Mouse (Mus musculus) neural tube, embryonic 10.5 days (tissue): Measurements from ENCODE around the gene Gas2l3.
A peak's percentile ranks its signal among the peaks of the same experiment; 100 is the strongest.

Experiments used
- DNase-seq: peaks from one replicate; pipeline ENCODE4 v3.0.0-alpha.2; 2017; ENCODE audit warnings: low spot score; ENCODE audit errors: extremely low spot score

Gene Gas2l3

DNA sequence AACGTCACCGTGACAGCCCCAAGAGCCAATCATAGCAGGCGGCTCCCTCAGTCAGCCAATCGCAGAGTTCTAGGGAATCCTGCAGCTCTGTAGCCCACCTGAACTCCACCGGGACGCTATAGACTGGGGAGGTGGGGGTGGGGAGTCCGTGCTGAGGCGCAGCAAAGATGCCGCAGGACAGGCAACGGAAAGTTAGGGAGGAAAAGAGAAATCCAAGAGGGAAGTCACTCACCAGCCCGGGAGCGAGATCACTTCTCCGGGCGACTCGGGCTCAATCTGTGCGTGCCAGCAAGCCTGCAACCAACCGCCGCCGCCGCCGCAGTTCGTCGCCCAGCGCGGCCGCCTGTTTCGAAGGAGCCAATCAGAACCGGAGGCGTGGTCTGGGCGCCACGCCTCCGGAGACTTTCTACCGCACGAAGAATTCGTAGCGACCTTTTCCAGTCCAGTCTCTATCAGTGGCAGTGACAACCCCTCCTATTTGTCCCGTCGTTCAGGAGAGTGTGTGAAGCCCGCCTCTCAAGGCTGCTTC, at the start of gene Gas2l3:
Gene Gas2l3, minus strand, starts transcription at position 345 of the 529 bp plus-strand sequence.
- peak; percentile 88 for DNase-seq

GRCm38 (mm10) chr10:89491321-89491720, 47.6 kb upstream of the Gas2l3 start:
- no peak for DNase-seq

- no peak for DNase-seq
Observed at GRCm38 (mm10) chr10:89490250-89490649, 46.5 kb upstream of the Gas2l3 start.

GRCm38 (mm10) chr10:89489459-89489858, 45.7 kb upstream of the Gas2l3 start:
- no peak for DNase-seq

DNA sequence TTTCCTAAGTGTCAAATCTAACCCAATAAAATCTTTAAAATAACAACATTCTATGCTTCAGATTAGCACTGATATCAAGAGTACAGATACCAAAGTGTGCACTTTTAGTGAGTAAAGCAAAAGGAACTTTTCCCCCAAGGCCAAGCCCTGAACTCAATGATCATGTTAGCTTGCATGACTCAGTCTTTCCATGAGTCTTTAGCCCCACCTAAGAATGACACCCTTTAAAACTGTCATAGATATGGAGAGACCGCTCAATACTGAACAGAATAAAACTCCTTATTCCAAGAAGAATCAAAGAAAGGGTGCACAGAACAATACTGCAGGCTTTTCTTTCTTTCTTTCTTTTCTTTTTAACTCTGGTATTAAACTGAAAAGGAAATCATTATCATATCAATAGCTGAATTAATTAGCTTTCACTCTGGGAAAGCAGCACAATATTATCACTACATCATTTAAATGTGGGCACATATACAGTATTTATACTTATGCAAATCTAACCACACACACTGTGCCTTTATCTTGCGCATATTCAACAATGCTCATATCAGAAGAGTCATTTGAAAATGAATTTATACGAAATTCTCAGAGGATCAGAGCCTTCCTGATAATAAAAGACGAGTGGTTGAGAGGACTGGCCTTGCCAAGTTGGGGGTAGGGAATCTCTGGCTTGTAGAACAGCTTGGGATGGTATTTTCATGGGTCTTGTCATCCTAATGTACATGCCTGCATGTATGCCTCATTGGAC, 43.4 kb upstream of the Gas2l3 start:
- no peak for DNase-seq

DNA sequence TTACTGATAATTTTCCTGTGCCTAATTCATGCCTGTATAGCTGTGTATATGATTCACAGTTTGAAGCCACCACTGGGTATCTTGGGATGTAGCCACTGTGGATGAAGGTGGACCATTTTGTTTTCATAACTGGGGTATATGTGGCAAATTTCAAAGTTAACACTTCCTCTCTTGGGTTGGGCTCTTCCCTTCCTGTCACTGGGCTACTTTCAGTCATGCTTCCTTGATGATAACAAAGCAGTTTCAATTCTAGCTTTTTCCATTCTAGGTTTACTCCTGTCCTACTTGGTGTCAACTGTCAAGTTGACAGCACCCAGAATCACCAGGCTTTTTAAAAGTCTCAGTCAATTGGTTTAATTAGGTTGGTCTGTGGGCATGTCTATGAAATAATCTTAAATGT, 41.1 kb upstream of the Gas2l3 start:
- DNase-seq = no peak

DNA sequence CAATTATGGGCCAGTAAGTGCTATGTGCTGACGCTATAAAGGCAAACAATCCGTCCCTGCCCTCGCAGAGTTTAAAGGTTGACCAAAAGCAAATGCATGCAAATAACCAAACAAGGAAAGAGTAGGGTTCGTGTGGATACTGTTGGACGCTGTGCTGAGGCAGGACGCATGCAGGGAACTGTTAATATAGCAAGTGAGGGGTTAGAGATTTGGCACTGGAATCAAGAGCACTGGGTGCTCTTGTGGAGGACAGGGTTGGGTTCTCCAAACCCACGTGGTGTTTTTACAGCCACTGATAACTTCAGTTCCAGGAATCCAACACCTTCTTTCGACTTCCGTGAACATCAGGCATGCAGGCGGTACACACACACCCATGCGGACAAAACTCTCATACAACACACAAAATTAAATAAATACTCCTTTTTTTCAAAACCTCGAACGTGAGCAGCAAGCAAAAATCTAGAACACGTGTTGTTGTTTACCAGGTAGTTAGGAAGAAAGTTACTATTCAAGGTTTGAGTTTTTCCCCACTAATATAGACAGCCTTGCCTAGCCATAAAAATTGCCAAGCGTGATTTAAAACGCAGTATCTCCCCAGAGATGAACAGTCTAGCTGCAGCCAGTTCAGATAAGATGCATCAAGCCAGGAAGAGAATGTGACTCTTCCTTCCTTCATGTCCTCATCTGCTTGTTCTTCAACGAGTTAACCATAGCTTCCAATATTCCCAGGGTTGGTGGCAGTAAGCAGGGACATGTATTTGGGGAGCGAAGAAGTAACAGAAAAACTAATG, 40.2 kb upstream of the Gas2l3 start:
- DNase-seq = no peak

DNA sequence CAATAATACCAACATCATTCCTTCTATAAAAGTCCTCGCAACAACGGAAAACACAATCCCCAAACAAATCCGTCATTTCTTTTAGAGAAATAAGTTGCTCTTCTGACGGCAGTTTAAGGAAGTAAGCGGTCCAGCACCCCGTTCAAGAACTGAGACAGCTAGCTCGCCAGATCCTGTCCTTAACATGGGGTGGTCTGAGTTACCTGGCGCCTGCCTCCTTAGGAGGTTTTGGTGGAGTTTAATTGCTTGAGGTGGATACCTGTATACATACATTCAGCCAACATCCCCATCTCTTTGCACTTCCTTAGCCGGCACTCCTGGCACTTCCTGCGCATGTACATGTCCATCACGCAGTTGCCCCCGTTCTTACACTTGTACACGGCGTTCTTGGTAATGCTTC, 39.3 kb upstream of the Gas2l3 start:
- DNase-seq = no peak

DNA sequence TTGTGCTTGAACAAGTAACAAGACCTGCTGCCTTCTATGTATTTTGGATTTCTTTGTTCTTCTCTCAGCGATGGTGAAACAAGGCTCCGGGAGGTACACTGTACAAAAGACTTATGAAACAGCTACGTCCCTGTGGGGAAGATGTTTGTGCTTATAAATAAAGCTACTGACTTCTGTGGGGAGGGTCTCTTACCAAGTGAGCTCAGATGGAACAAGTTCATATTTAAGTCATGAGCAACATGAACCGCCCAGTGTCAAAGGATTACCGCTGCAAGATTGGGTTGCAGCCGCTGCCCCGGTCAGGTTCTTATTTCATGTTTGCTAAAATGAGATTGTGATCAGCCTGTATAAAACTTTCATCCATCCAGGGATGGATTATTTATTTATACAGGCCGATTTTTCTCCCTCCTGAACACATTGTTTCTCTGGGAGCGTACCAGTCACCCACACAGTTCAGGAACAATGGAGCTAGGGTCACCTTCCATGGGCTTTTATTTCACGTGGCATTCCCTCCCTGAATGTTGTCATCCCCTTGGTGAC, 38.4 kb upstream of the Gas2l3 start:
- DNase-seq = no peak

GRCm38 (mm10) chr10:89481638-89482037, 37.9 kb upstream of the Gas2l3 start:
- no peak for DNase-seq

DNA sequence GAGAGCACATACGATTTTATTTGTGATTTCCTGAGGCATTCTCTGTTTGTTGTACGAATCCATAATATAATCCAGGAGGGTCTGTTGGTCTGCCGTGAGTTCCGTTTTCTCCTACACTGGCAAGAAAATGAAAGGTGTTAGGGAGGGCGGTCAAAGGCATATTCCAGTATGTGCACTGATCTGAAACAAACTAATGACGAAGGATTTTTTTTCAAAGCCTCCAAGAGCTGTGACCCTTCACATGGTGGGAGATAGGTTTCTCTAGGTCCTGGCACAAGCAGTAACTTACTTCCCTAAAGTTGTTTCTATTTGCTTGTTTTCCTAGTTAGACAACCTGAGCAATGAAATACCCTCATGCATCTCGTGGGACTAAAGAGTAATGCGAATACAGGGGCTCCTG, 35.0 kb upstream of the Gas2l3 start:
- DNase-seq = no peak

GRCm38 (mm10) chr10:89470596-89471353, 27.0 kb upstream of the Gas2l3 start:
- DNase-seq = no peak

- no peak for DNase-seq
Observed at GRCm38 (mm10) chr10:89464760-89465405, 21.1 kb upstream of the Gas2l3 start.

GRCm38 (mm10) chr10:89462890-89463289, 19.1 kb upstream of the Gas2l3 start:
- no peak for DNase-seq

DNA sequence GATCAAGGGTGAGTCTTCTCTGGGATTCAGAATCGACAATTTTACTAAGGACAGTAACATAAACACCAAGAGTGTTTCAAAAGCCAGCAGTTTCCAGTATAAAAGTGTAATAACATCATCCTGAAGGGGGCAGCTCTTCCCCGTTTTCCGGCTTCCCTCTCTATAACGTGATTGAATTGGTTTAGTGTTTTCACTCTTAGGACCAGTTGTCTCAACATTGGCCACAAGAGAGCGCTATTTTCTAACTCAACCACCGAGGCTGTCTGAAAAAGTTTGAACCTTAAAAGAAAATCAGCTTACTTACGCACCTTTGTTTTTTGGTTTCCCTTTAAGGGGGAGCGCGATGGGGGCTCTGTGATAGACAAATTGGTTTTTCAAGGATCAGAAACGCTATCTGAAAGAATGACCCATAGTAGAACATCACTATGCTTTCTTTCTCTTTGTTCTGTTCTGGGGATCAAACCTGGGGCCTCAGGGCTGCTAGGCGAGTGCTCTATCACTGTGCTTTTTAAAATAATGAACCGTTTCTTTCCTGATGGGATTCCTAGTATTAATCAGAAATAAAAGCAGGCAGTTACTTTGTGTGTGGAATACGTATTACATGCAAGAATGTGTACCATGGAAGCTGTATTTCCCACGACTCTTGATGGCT, 18.2 kb upstream of the Gas2l3 start:
- DNase-seq = peak; percentile 66

DNA sequence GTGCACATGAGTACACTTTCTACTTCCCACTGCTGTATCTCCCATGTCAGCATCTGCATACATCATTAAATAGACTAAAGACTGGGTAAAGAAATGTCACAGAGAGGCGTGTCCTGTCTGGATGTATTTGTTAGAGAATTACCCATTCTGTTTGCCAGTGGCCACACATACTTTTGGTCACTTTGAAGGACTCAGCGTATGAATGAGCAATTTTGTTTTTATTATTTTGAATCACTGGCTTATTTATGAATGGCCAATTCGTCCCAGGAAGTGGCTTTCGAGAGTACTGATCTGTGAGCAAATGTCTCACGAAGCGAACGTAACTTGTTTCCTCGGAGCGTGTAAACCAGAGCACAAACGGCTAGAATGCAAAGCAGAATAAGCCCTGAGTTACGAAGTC, 17.2 kb upstream of the Gas2l3 start:
- no peak for DNase-seq

DNA sequence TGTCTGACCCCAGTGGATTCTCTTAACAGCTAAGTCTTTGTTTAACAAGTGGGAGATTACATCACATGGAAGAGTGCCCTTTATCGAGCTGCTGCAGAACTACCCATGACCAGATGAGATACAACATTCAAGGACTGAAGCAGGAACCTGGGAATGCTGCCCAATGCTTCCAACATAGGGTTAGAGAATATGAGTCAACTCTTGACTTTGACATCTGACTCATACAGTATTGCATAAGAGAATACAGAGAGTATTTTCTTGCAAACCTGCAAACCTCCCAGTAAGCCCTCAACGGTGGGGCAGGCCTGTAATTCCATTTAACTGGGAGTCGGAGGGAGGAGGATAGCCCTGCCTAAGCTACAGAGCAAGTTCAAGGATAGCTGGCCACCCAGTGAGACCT, 15.0 kb upstream of the Gas2l3 start:
- no peak for DNase-seq

DNA sequence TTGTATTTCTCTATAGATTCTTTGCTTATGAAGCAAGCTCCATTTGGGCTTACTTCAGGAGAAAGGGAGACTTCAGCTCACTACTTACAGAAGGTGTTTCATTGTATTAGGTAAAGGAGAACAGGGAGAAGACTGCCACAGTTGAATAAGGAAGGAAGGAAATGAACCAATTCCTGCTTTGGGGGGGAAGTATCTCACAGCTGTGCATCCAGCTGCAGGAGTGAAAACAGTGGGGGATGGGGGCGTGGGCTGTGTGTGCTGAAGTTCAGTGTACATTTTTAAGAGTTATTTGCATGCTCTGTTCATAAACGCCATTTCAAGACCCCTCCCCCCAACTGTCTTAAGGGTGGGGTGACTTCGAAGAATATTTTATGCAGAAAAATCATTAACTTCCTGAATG, 10.0 kb upstream of the Gas2l3 start:
- no peak for DNase-seq

GRCm38 (mm10) chr10:89453068-89453641, 9.4 kb upstream of the Gas2l3 start:
- DNase-seq = no peak

- DNase-seq = no peak
Observed at GRCm38 (mm10) chr10:89450411-89450810, 6.6 kb upstream of the Gas2l3 start.
